Mouse (Mus musculus): ENCODE results near the gene Neo1.

Neo1 gene

GRCm38 (mm10) chr9:58837174-58837573, 199.1 kb downstream of the Neo1 start:
- ChIA-PET POLR2A (interaction anchor here in 2 of 4 experiments (0.6 to 5.1 kb wide), 4 partner anchors 10 to 425 kb away, joined by 3 to 37 read pairs (median 7); partner anchors contain the start of gene Hcn4 (in 1 of the 2)), CTCF (interaction anchor here in 1 of 4 experiments (1.6 kb wide), 1 partner anchor 127 kb away, joined by 4 read pairs; no protein-coding TSS in a partner anchor)

DNA sequence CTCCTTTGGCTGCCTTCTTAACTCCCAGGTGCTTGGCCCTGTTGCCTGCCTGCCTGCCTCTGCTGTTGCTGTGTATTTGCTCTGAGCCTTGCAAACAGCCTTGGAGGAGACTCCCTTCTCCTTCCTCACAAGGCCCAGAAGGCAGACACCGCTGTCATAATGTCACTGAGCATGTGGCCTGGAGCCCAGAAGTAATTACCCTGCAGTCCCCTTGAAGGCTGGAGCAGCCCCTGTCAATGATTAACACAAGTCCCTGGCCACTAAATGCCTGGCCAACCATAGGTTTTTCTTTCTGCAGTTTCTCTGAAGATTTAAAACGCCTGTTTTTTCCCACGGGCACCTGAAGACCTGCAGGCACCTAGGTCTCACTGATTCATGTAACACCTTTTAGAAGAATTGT, 203.3 kb downstream of the Neo1 start:
- ChIA-PET CTCF (no interaction called here), POLR2A (interaction anchor here in 2 of 4 experiments (0.8 to 3.0 kb wide), 3 partner anchors 9 to 14 kb away, joined by 3 to 17 read pairs (median 6); no protein-coding TSS in a partner anchor)

DNA sequence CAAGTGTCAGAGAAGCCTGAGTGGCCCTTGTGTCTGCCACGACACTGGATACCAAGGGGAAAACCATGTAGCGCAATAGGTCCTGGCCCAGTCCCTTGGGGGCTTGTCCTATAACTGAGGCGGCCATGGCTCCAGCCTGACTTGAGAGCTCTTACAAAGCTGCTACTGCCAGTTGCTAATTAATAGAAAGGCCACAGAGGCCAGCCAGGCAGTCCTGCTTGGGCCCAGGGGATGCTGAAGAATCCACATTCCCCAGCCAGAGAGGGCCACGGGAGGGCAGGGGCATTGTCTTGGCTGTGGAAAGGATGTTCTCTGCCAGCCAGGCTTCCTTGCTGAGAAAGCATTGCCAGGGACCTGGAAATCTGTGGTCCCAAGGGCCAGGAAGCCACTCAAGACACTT, 206.6 kb downstream of the Neo1 start:
- POLR2A ChIA-PET, result interaction anchor here in 2 of 4 experiments (1.2 kb wide), 2 partner anchors 10 to 28 kb away, joined by 3 to 4 read pairs; no protein-coding TSS in a partner anchor

More for the DNA sequence above, 206.6 kb downstream of the Neo1 start:
- CTCF ChIA-PET, result no interaction called here

Measured in embryonic stem cell, embryonic (primary cell).